Mouse (Mus musculus): ENCODE results near the gene Pcdh9.

GRCm38 (mm10) chr14:93498813-93499690 lies 391.4 kb downstream of the Pcdh9 start:
- no peak for TF ChIP-seq POLR2A (IDR thresholded peaks at IDR 0.05; ENCODE audit: control insufficient read depth, extremely low read depth, insufficient read depth, low read length, poor library complexity)
- no peak for TF ChIP-seq CTCF (IDR thresholded peaks at IDR 0.05; ENCODE audit: borderline replicate concordance, control insufficient read depth, extremely low read depth, insufficient read depth, low read length, poor library complexity)

Measured in thymus, adult 2 months (tissue).